ENCODE assay signal across 21 mouse cellular contexts in the genomic region with DNA sequence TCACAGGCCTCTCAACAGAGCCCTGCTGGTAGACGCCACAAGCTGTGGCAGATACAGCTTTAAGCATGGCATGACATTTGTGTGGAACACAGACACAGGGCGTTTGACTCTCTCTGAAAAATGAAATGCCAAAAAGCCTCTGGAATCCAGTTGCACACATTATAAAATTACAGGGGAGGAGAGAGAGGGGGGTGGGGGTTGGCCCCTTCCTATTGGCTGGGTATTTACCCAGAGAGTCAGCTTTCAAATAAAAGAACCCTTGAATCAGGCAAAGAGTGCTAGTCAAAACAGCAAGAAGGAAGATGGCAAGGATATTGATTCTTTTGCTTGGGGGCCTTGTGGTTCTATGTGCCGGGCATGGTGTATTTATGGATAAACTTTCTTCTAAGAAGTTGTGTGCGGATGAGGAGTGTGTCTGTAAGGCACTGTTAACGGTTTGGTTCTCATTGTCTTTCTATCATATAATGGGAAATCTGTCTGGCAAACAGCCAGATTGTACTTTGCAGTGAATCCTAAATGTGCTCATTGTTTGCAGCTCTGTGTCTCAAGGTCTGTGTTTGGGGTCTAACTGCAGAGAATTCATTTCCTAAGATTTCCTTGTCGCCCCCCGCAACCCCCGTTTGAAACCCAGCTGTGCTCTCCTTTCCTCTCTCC. TPM values are rescaled to one million over a fixed set of nuclear protein-coding genes. Genes with fewer than 3 reads are reported as not detected.
DNase-seq lines count a peak whose midpoint lies in the region; ATAC-seq lines count a peak whose summit lies in the region.
"Had no signal": no experiment of that assay in that cellular context is flagged by ENCODE, and none has a peak within 500 bp of the region (broad histone marks: within the 10 kb centered on the region; RNA-seq: fewer than 3 reads in every experiment).

Gene Otor (plus strand): TSS at position 276 of the 654 bp plus-strand sequence.

- WGBS in hindbrain, embryonic 12.5 days: 64% methylated on average over 8 of the region's 8 CpGs
- WGBS in hindbrain, embryonic 11.5 days: 74% methylated on average over 8 of the region's 8 CpGs
- WGBS in embryonic facial prominence, embryonic 11.5 days: 52% methylated on average over 8 of the region's 8 CpGs
- 62% methylated on average over 8 of the region's 8 CpGs for WGBS in limb, embryonic 12.5 days
- 64% methylated on average over 8 of the region's 8 CpGs for WGBS in intestine, embryonic 16.5 days

- H3K27ac ChIP-seq in hindbrain, embryonic 12.5 days: 0 out of 2 replicates have a peak within 1 kb of the TSS, but pooled peaks have one; percentile 23
- H3K27ac ChIP-seq in hindbrain, embryonic 11.5 days (ENCODE audit: low read depth, low read length): no peak within 1 kb of the TSS
- H3K27ac ChIP-seq in embryonic facial prominence, embryonic 11.5 days (replicated peaks; ENCODE audit: low read depth, low read length): no peak within 1 kb of the TSS
- peak within 1 kb of the TSS; percentile 46 for H3K27ac ChIP-seq in limb, embryonic 12.5 days
- no peak within 1 kb of the TSS for H3K27ac ChIP-seq in intestine, embryonic 16.5 days (ENCODE audit: low read length)
- H3K27ac ChIP-seq: hindbrain, embryonic 10.5 days; liver, embryonic 13.5 days had no signal

- no peaks in the 10 kb centered on the region for H3K27me3 ChIP-seq in hindbrain, embryonic 12.5 days
- H3K27me3 ChIP-seq in hindbrain, embryonic 11.5 days (ENCODE audit: control insufficient read depth, insufficient read depth, low read length): no peaks in the 10 kb centered on the region
- no peaks in the 10 kb centered on the region for H3K27me3 ChIP-seq in embryonic facial prominence, embryonic 11.5 days (ENCODE audit: control insufficient read depth, insufficient read depth, low read length)
- no peaks in the 10 kb centered on the region for H3K27me3 ChIP-seq in limb, embryonic 12.5 days
- no peaks in the 10 kb centered on the region for H3K27me3 ChIP-seq in intestine, embryonic 16.5 days (replicated peaks; ENCODE audit: control insufficient read depth, insufficient read depth, low read length)
- H3K27me3 ChIP-seq: liver, embryonic 13.5 days had no signal

- ATAC-seq in hindbrain, embryonic 12.5 days (ENCODE audit: low FRiP score): no peak
- no peak for ATAC-seq in hindbrain, embryonic 11.5 days (ENCODE audit: low FRiP score)
- ATAC-seq in embryonic facial prominence, embryonic 11.5 days (replicated peaks; ENCODE audit: insufficient number of reproducible peaks, low FRiP score, low TSS enrichment, low read depth): peak; percentile 75; the same call in 1 of the 2 replicates
- ATAC-seq in limb, embryonic 12.5 days (ENCODE audit: insufficient number of reproducible peaks, insufficient read depth, low FRiP score, low TSS enrichment, low read depth): peak; percentile 32; the same call in 1 of the 2 replicates
- ATAC-seq in intestine, embryonic 16.5 days: no peak
- ATAC-seq: lung, postnatal 0 days had no signal

- no peak within 1 kb of the TSS; the same call in 1 of the 2 replicates for H3K4me2 ChIP-seq in hindbrain, embryonic 12.5 days (replicated peaks)
- H3K4me2 ChIP-seq in hindbrain, embryonic 11.5 days (replicated peaks; ENCODE audit: low read depth, low read length): no peak within 1 kb of the TSS
- H3K4me2 ChIP-seq in embryonic facial prominence, embryonic 11.5 days (ENCODE audit: low read depth, low read length): no peak within 1 kb of the TSS
- peak within 1 kb of the TSS; percentile 30 for H3K4me2 ChIP-seq in limb, embryonic 12.5 days
- no peak within 1 kb of the TSS for H3K4me2 ChIP-seq in intestine, embryonic 16.5 days (ENCODE audit: low read depth, low read length)
- H3K4me2 ChIP-seq: liver, embryonic 13.5 days had no signal

- peaks cover 9% of the 10 kb centered on the region for H3K4me1 ChIP-seq in hindbrain, embryonic 12.5 days
- H3K4me1 ChIP-seq in hindbrain, embryonic 11.5 days (replicated peaks; ENCODE audit: control insufficient read depth, insufficient read depth, low read length): no peaks in the 10 kb centered on the region
- H3K4me1 ChIP-seq in embryonic facial prominence, embryonic 11.5 days (ENCODE audit: control insufficient read depth, insufficient read depth, low read length): no peaks in the 10 kb centered on the region
- peaks cover 18% of the 10 kb centered on the region for H3K4me1 ChIP-seq in limb, embryonic 12.5 days (replicated peaks)
- no peaks in the 10 kb centered on the region for H3K4me1 ChIP-seq in intestine, embryonic 16.5 days (ENCODE audit: control insufficient read depth, insufficient read depth, low read length)
- H3K4me1 ChIP-seq: hindbrain, embryonic 10.5 days; liver, embryonic 13.5 days had no signal

- no peak for DNase-seq in hindbrain, embryonic 11.5 days (ENCODE audit: low spot score)
- DNase-seq in NIH3T3 (ENCODE audit: low read depth): peak; percentile 6
- DNase-seq in embryonic facial prominence, embryonic 11.5 days (ENCODE audit: low spot score): peak; percentile 47
- DNase-seq in kidney, adult 11 months: no peak
- DNase-seq: adrenal gland, postnatal 10 days; cerebellum, adult 9-11 months; gastrocnemius, postnatal 36 days; kidney, adult 8-10 months; kidney, postnatal 14 days; liver, embryonic 13.5 days; right cerebral cortex, postnatal 4 days; thymus, adult 2 months had no signal

- no peaks in the 10 kb centered on the region for H3K36me3 ChIP-seq in hindbrain, embryonic 12.5 days
- H3K36me3 ChIP-seq in hindbrain, embryonic 11.5 days (ENCODE audit: control insufficient read depth, insufficient read depth, low read length): no peaks in the 10 kb centered on the region
- no peaks in the 10 kb centered on the region for H3K36me3 ChIP-seq in embryonic facial prominence, embryonic 11.5 days (replicated peaks; ENCODE audit: control insufficient read depth, insufficient read depth, low read depth, low read length)
- no peaks in the 10 kb centered on the region for H3K36me3 ChIP-seq in limb, embryonic 12.5 days
- H3K36me3 ChIP-seq in intestine, embryonic 16.5 days (ENCODE audit: control insufficient read depth, insufficient read depth, low read length): no peaks in the 10 kb centered on the region
- H3K36me3 ChIP-seq: hindbrain, embryonic 10.5 days; liver, embryonic 13.5 days had no signal

- H3K4me3 ChIP-seq in hindbrain, embryonic 12.5 days: no peak within 1 kb of the TSS
- no peak within 1 kb of the TSS for H3K4me3 ChIP-seq in hindbrain, embryonic 11.5 days (ENCODE audit: low read depth, low read length)
- no peak within 1 kb of the TSS for H3K4me3 ChIP-seq in embryonic facial prominence, embryonic 11.5 days (ENCODE audit: low read depth, low read length)
- H3K4me3 ChIP-seq in limb, embryonic 12.5 days (replicated peaks): no peak within 1 kb of the TSS
- H3K4me3 ChIP-seq in intestine, embryonic 16.5 days (ENCODE audit: low read length): no peak within 1 kb of the TSS
- H3K4me3 ChIP-seq: erythroblast, embryonic 14.5 days; hindbrain, embryonic 10.5 days; liver, embryonic 13.5 days had no signal

- H3K9me3 ChIP-seq in hindbrain, embryonic 12.5 days (replicated peaks): no peaks in the 10 kb centered on the region
- no peaks in the 10 kb centered on the region for H3K9me3 ChIP-seq in hindbrain, embryonic 11.5 days (ENCODE audit: control insufficient read depth, low read length)
- no peaks in the 10 kb centered on the region for H3K9me3 ChIP-seq in embryonic facial prominence, embryonic 11.5 days (replicated peaks; ENCODE audit: control insufficient read depth, low read length)
- H3K9me3 ChIP-seq in limb, embryonic 12.5 days: no peaks in the 10 kb centered on the region
- no peaks in the 10 kb centered on the region for H3K9me3 ChIP-seq in intestine, embryonic 16.5 days (ENCODE audit: control insufficient read depth, low read length)
- H3K9me3 ChIP-seq: hindbrain, embryonic 10.5 days; liver, embryonic 13.5 days had no signal

- H3K9ac ChIP-seq in hindbrain, embryonic 12.5 days: no peak within 1 kb of the TSS
- no peak within 1 kb of the TSS for H3K9ac ChIP-seq in hindbrain, embryonic 11.5 days (ENCODE audit: low read depth, low read length)
- no peak within 1 kb of the TSS for H3K9ac ChIP-seq in embryonic facial prominence, embryonic 11.5 days (replicated peaks; ENCODE audit: low read length)
- no peak within 1 kb of the TSS for H3K9ac ChIP-seq in limb, embryonic 12.5 days (replicated peaks)
- no peak within 1 kb of the TSS for H3K9ac ChIP-seq in intestine, embryonic 16.5 days (ENCODE audit: low read depth, low read length)
- H3K9ac ChIP-seq: liver, embryonic 13.5 days had no signal

RNA-seq across cellular contexts. Expression of gene Otor, which starts in this region (rescaled TPM):
- 3.4 and 4.9 TPM in 2 replicates for polyA plus RNA-seq in hindbrain, embryonic 12.5 days (2016; fragmentation: Nextera tagmentation; extraction: Ambion mirVana)
- polyA plus RNA-seq in hindbrain, embryonic 11.5 days (2014; fragmentation: Nextera tagmentation; extraction: Ambion mirVana): 2.2 and 2.3 TPM in 2 replicates
- 6.7 and 9.2 TPM in 2 replicates for polyA plus RNA-seq in embryonic facial prominence, embryonic 11.5 days (2014; fragmentation: Nextera tagmentation; extraction: Ambion mirVana)
- polyA plus RNA-seq in limb, embryonic 12.5 days (2016; fragmentation: Nextera tagmentation; extraction: Ambion mirVana): 9.5 and 10.4 TPM in 2 replicates
- polyA plus RNA-seq in intestine, embryonic 16.5 days (2015; fragmentation: Nextera tagmentation; extraction: Ambion mirVana): 0.24 and 0.46 TPM in 2 replicates
- polyA plus RNA-seq: C2C12; cortical plate, adult 2 months; erythroblast, embryonic 14.5 days; lung, postnatal 0 days; midbrain, postnatal 0 days; thymus, adult 2 months had no signal

Comparison
In these comparisons a context has a peak if more than half of its experiments do, and no peak if none do; other contexts are left out.
1. H3K27ac ChIP-seq: peak in hindbrain, embryonic 12.5 days (single experiment) and limb, embryonic 12.5 days (single experiment); none in hindbrain, embryonic 11.5 days (single experiment), embryonic facial prominence, embryonic 11.5 days (single experiment) and intestine, embryonic 16.5 days (single experiment).
2. ATAC-seq: peak in embryonic facial prominence, embryonic 11.5 days (single experiment) and limb, embryonic 12.5 days (single experiment); none in hindbrain, embryonic 12.5 days (single experiment), hindbrain, embryonic 11.5 days (single experiment) and intestine, embryonic 16.5 days (single experiment).
3. DNase-seq: peak in NIH3T3 (single experiment) and embryonic facial prominence, embryonic 11.5 days (single experiment); none in hindbrain, embryonic 11.5 days (single experiment) and kidney, adult 11 months (single experiment).